Mouse (Mus musculus) liver, postnatal 0 days (tissue): ENCODE measurements at regions not wholly inside any gene's neighbourhood (a gene's known extent, or its start where the extent isn't known, plus 50 kb on each side); places are given as distances from the start of the nearest gene placed in this dataset.

Experiments
- ATAC-seq: fragments of 200-750 bp; cut with Nextera tagmentation; 2 replicates; pipeline ENCODE4 v1.8.0; 2017; ENCODE audit warnings: mild to moderate bottlenecking, moderate library complexity
- DNase-seq: peaks from one replicate; pipeline ENCODE4 v3.0.0-alpha.2; 2016
- H3K27ac ChIP-seq: fragments of 300-500 bp; sonication (generic); 2 replicates; pipeline ENCODE4 v1.5.1; 2014; ENCODE audit warnings: antibody characterized with exemption, moderate library complexity, mild to moderate bottlenecking, low read depth
- H3K27me3 ChIP-seq: fragments of 300-500 bp; sonication (generic); 2 replicates; pipeline ENCODE4 v1.6.1; 2014; ENCODE audit warnings: low read length, control low read depth, mixed read lengths; ENCODE audit not compliant: insufficient read depth
- H3K36me3 ChIP-seq: fragments of 300-500 bp; sonication (generic); replicated peaks from 2 replicates; pipeline ENCODE4 v1.6.1; 2014; ENCODE audit warnings: mild to moderate bottlenecking, control low read depth, low read length, moderate library complexity, mixed read lengths; ENCODE audit not compliant: insufficient read depth
- H3K4me1 ChIP-seq: fragments of 300-500 bp; sonication (generic); 2 replicates; pipeline ENCODE4 v1.6.1; 2014; ENCODE audit warnings: antibody characterized with exemption, mild to moderate bottlenecking, control low read depth; ENCODE audit not compliant: insufficient read depth
- H3K4me2 ChIP-seq: fragments of 300-500 bp; sonication (generic); 2 replicates; pipeline ENCODE4 v1.6.1; 2014; ENCODE audit warnings: low read depth, mild to moderate bottlenecking, low read length, moderate library complexity, mixed read lengths
- H3K4me3 ChIP-seq: fragments of 300-500 bp; sonication (generic); 2 replicates; pipeline ENCODE4 v1.5.1; 2014; ENCODE audit warnings: low read depth, low read length
- H3K9ac ChIP-seq: fragments of 300-500 bp; sonication (generic); replicated peaks from 2 replicates; pipeline ENCODE4 v1.6.1; 2014; ENCODE audit warnings: mild to moderate bottlenecking, moderate library complexity
- H3K9me3 ChIP-seq: fragments of 300-500 bp; sonication (generic); 2 replicates; pipeline ENCODE4 v1.6.1; 2016; ENCODE audit warnings: mild to moderate bottlenecking, control low read depth, low read length, mixed read lengths
- CTCF ChIP-seq: sonication (generic); IDR thresholded peaks from 2 replicates; pipeline ENCODE4 v1.5.1; 2016; ENCODE audit warnings: antibody characterized with exemption, low read depth
- EP300 ChIP-seq: IDR thresholded peaks from 2 replicates; pipeline ENCODE4 v1.6.1; 2016; ENCODE audit warnings: antibody characterized with exemption, low read depth, mild to moderate bottlenecking
- WGBS: fragments of 180-500 bp; shearing (Covaris S2); extraction: QIAGEN DNeasy Blood & Tissue Kit; methylation state at CpG from one replicate; pipeline ENCODE4 v1.1.7; 2014; ENCODE audit not compliant: insufficient replicate concordance; 5-methylcytosine and 5-hydroxymethylcytosine counted together

DNA sequence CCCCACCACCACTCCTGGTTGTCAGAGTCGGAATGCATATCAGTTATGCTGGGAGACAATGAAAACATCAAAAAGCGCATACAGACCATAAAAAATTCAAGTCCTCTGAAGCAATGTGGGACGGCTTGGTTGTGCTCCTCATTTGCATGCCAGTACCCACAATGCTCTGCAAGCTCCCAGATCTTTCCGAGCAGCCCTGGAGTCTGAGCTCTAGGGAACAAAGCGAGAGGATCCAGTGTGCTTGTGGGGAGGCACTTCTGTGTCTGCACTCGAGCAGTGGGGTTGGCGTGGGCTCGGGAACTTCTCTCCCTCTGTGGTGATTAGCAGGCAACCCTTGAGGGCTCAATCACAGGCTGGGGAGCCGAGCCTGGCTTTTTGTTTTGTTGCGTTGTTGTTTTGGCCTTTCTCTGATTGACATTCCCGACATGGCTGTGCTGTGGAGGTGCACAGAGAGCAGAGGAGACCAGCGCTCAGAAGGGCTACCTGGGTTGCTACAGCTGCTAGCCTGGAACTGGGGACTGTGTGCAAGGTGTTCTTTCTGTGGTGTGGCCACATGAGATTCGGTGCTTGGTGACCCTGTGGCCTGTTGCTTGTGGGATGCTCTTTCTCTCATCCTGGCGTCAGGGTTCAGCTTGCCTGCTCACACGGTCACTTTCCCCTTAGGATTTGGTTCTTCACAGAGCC lies 66.1 kb upstream of the Habp2 start:
- DNase-seq (no peak), ATAC-seq (no peak)
- Histone ChIP-seq H3K36me3 (no peaks in the 10 kb centered on the region), H3K4me2 (no peak overlapping the region), H3K4me3 (no peak overlapping the region), H3K27ac (no peak overlapping the region), H3K9ac (no peak overlapping the region), H3K4me1 (no peaks in the 10 kb centered on the region), H3K27me3 (no peaks in the 10 kb centered on the region), H3K9me3 (no peaks in the 10 kb centered on the region)
- WGBS, result 68% methylated on average over 15 of the region's 15 CpGs
- TF ChIP-seq CTCF (no peak), EP300 (no peak)

DNA sequence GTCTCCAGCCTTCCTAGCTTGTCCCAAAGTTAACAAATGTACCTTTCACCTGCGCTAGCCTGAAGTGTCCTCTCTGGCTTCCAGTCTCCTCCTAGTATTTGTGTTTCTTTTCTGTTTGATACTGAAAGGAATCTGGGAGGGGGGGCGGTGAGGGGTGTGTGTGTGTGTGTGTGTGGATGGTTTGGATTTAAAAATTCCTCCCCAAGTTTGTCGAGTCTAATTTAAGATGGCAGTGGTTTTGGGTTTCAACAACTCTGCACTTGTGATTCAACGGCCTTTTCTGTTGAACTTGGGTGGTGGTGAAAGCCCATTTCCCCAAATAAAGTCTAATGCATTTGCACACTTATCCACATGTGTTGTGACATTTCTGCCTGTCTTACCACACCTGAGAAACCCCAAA lies 64.4 kb upstream of the Habp2 start:
- Histone ChIP-seq H3K9ac (no peak overlapping the region), H3K27me3 (no peaks in the 10 kb centered on the region), H3K4me3 (no peak overlapping the region), H3K36me3 (no peaks in the 10 kb centered on the region), H3K27ac (no peak overlapping the region), H3K4me2 (no peak overlapping the region), H3K9me3 (no peaks in the 10 kb centered on the region), H3K4me1 (no peaks in the 10 kb centered on the region)
- 61% methylated on average over 4 of the region's 4 CpGs for WGBS
- ATAC-seq (no peak), DNase-seq (no peak)
- TF ChIP-seq EP300 (no peak), CTCF (no peak)

DNA sequence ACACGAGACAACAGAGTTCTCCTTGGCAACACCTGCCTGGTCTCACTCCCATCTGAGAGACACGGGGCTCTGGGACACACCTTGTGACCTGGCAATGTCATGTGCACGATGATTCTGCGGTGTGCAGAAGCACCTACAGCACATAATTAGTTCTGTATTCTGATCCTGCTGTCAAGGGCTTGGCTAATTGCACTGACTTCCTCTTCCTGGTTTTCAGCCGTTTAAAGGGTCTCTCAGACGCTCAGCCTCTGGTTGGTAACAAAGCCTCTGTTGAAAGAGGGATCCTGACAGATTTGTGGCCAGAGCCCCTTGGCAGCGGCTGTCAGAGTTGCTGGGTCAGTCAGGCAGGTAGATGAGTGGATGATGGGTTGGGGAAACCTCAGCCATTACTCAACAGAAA lies 61.9 kb upstream of the Habp2 start:
- 24% methylated on average over 7 of the region's 7 CpGs for WGBS
- no peak overlapping the region for H3K4me2 ChIP-seq
- no peak overlapping the region for H3K9ac ChIP-seq
- H3K9me3 ChIP-seq, result no peaks in the 10 kb centered on the region
- DNase-seq, result no peak
- H3K4me3 ChIP-seq, result no peak overlapping the region
- no peak overlapping the region for H3K27ac ChIP-seq
- H3K4me1 ChIP-seq, result no peaks in the 10 kb centered on the region
- TF ChIP-seq EP300 (no peak), CTCF (no peak)
- H3K36me3 ChIP-seq, result no peaks in the 10 kb centered on the region
- no peaks in the 10 kb centered on the region for H3K27me3 ChIP-seq
- ATAC-seq, result no peak

DNA sequence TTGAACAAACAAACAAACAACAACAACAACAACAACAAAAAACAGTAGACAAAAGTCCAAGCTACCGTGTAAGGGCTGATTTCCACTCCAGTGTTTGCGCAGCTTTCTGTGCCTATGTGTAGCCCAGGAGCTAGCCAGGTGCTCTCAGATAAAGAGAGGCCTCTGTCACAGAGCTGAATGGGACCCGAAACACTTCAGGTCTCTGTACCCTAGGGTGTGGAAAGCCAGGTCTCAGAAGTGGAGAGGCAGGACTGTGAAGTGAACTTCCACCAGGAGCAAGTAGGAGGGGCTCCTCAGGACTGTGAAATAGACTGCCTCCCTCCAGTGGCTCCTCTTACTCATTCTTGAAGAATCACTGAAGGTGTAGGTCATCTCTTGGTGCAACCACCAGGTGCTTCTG lies 61.4 kb upstream of the Habp2 start:
- no peaks in the 10 kb centered on the region for H3K27me3 ChIP-seq
- no peak overlapping the region for H3K4me3 ChIP-seq
- ATAC-seq, result no peak
- H3K27ac ChIP-seq, result no peak overlapping the region
- H3K36me3 ChIP-seq, result no peaks in the 10 kb centered on the region
- H3K9me3 ChIP-seq, result no peaks in the 10 kb centered on the region
- H3K9ac ChIP-seq, result no peak overlapping the region
- TF ChIP-seq CTCF (no peak), EP300 (no peak)
- no peak overlapping the region for H3K4me2 ChIP-seq
- no peaks in the 10 kb centered on the region for H3K4me1 ChIP-seq
- no peak for DNase-seq
- WGBS, result 71% methylated on average over 3 of the region's 3 CpGs

DNA sequence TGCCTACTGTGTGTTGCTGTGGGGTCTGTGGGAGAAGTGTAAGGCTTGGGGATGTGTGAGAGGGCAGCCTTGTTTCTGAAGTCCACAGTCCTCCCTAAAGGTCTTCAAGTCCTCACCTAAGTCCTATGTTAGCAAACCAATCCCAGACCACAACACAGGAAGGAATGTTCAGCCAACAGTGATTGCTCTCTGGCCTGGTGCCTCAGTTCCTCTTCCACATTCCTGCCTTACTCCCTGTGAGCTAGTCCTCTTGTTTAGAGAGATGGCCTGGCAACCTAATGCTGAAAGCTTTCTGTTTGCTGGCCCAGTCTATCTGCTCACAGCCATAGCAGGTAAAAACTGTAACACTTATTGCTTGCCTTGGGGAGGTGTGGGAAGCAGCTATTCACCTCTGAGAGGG lies 58.4 kb upstream of the Habp2 start:
- TF ChIP-seq EP300 (no peak), CTCF (no peak)
- no peaks in the 10 kb centered on the region for H3K36me3 ChIP-seq
- H3K4me3 ChIP-seq, result no peak overlapping the region
- DNase-seq (no peak), ATAC-seq (no peak)
- H3K4me1 ChIP-seq, result no peaks in the 10 kb centered on the region
- H3K27ac ChIP-seq, result no peak overlapping the region
- H3K4me2 ChIP-seq, result no peak overlapping the region
- no peaks in the 10 kb centered on the region for H3K27me3 ChIP-seq
- peaks cover 4% of the 10 kb centered on the region for H3K9me3 ChIP-seq
- no peak overlapping the region for H3K9ac ChIP-seq

DNA sequence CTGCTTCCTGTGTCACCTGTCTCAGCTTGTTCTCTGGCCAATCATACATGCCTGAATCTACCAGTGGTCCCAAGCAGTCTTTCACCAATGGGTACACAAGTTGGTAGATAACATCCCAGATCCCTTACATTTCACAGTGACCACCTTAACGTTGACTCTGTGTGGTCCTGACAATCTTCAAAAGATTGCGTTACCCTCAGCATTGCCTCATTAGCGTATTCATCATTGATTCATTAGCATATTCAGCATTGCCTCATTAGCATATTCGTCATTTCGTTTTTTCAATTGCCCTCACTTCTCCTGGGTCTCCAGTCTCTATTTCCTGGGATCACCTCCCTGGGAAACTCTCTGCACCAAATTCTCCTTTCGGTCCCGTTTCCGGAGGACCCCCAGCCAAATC lies 55.5 kb upstream of the Habp2 start:
- no peak overlapping the region for H3K4me2 ChIP-seq
- H3K27me3 ChIP-seq, result no peaks in the 10 kb centered on the region
- 76% methylated on average over 8 of the region's 8 CpGs for WGBS
- ATAC-seq (no peak), DNase-seq (no peak)
- no peaks in the 10 kb centered on the region for H3K4me1 ChIP-seq
- no peaks in the 10 kb centered on the region for H3K36me3 ChIP-seq
- H3K27ac ChIP-seq, result no peak overlapping the region
- no peak overlapping the region for H3K9ac ChIP-seq
- no peak overlapping the region for H3K4me3 ChIP-seq
- no peak for TF ChIP-seq EP300
- no peak for TF ChIP-seq CTCF
- peaks cover 4% of the 10 kb centered on the region for H3K9me3 ChIP-seq

DNA sequence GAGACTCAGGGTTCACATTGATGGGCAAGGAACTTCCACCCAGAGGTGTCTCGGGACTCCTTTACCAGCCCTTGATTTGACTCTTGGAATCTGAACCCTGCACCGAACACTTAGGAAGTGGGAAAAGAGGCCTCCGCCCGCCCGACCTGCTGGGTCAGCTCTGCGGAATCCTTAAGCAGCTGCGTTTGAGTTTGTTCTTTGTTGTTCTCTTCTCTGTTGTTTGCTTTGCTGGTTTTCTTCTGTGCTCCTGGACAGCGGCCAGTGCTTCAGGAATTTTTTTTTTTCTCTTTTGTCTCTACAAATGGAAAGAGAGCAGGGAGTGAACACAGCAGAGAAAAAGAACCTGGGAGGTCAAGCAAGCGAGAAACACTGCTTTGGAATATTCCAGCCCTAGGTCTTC lies 55.1 kb upstream of the Habp2 start:
- H3K27ac ChIP-seq, result no peak overlapping the region
- DNase-seq (no peak), ATAC-seq (no peak)
- WGBS, result 63% methylated on average over 9 of the region's 9 CpGs
- H3K9me3 ChIP-seq, result peaks cover 4% of the 10 kb centered on the region
- no peak overlapping the region for H3K9ac ChIP-seq
- no peaks in the 10 kb centered on the region for H3K36me3 ChIP-seq
- no peak overlapping the region for H3K4me2 ChIP-seq
- H3K4me3 ChIP-seq, result no peak overlapping the region
- H3K4me1 ChIP-seq, result no peaks in the 10 kb centered on the region
- TF ChIP-seq CTCF (no peak), EP300 (no peak)
- no peaks in the 10 kb centered on the region for H3K27me3 ChIP-seq
